In the genomic region with DNA sequence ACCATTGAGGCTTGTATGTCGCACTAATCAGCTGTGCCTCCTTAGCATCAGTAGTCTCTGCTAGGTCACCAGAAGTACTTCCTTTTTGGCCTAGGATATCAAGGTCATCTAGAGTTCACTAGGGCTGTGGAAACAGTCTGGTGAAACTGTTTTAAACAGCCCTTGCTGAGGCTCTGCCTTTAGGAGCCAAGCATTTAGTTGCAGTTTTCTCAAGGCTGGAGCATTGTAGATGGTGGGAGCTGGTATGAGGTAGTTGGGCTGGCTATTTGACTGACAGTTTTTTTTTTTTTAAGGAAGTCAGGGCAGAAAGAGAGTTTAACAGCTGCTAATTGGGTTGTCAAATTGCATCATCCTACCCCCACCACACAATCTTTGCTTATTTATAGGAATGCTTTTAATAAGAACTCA, we compare ENCODE assay signal across 10 mouse cellular contexts. TPM values are rescaled to one million over a fixed set of nuclear protein-coding genes. Genes with fewer than 3 reads are reported as not detected.
DNase-seq lines count a peak whose midpoint lies in the region; ATAC-seq and TF ChIP-seq lines count a peak whose summit lies in the region.
"Had no signal": no experiment of that assay in that cellular context is flagged by ENCODE, and none has a peak within 500 bp of the region (broad histone marks: within the 10 kb centered on the region; RNA-seq: fewer than 3 reads in every experiment).

No protein-coding gene starts in this region.

- no peaks in the 10 kb centered on the region for H3K36me3 ChIP-seq in kidney, postnatal 0 days (ENCODE audit: insufficient read depth, low read length)
- no peaks in the 10 kb centered on the region for H3K36me3 ChIP-seq in kidney, embryonic 16.5 days (ENCODE audit: insufficient read depth, low read length)
- H3K36me3 ChIP-seq in G1E (replicated peaks), result peaks cover 54% of the 10 kb centered on the region
- no peaks in the 10 kb centered on the region for H3K36me3 ChIP-seq in embryonic facial prominence, embryonic 10.5 days (replicated peaks)
- H3K36me3 ChIP-seq in megakaryocyte, embryonic 14.5 days (replicated peaks; ENCODE audit: low read length), result peaks cover 31% of the 10 kb centered on the region
- H3K36me3 ChIP-seq: hindbrain, embryonic 12.5 days had no signal

- H3K27me3 ChIP-seq in kidney, postnatal 0 days (ENCODE audit: insufficient read depth, low read length), result no peaks in the 10 kb centered on the region
- H3K27me3 ChIP-seq in kidney, embryonic 16.5 days (ENCODE audit: insufficient read depth, low read length), result no peaks in the 10 kb centered on the region
- H3K27me3 ChIP-seq in G1E (ENCODE audit: insufficient read depth, low read length), result no peaks in the 10 kb centered on the region
- no peaks in the 10 kb centered on the region for H3K27me3 ChIP-seq in embryonic facial prominence, embryonic 10.5 days (replicated peaks; ENCODE audit: low read depth, poor library complexity, severe bottlenecking)
- H3K27me3 ChIP-seq in megakaryocyte, embryonic 14.5 days (replicated peaks), result no peaks in the 10 kb centered on the region
- H3K27me3 ChIP-seq: hindbrain, embryonic 12.5 days had no signal

- ATAC-seq in kidney, postnatal 0 days (replicated peaks; ENCODE audit: low FRiP score, low read depth), result no peak
- ATAC-seq in kidney, embryonic 16.5 days (ENCODE audit: low FRiP score, low TSS enrichment), result no peak
- peak; percentile 45 for ATAC-seq in G1E (ENCODE audit: extremely low read depth, insufficient number of reproducible peaks, low FRiP score, poor library complexity, severe bottlenecking)

- peaks cover 17% of the 10 kb centered on the region; the same call in 1 of the 2 replicates for H3K4me1 ChIP-seq in kidney, postnatal 0 days (replicated peaks; ENCODE audit: insufficient read depth, low read length)
- H3K4me1 ChIP-seq in kidney, embryonic 16.5 days (ENCODE audit: insufficient read depth, low read length), result peaks cover 35% of the 10 kb centered on the region
- H3K4me1 ChIP-seq in G1E (ENCODE audit: insufficient read depth, low read depth, low read length), result peaks cover 49% of the 10 kb centered on the region
- peaks cover 32% of the 10 kb centered on the region for H3K4me1 ChIP-seq in embryonic facial prominence, embryonic 10.5 days
- H3K4me1 ChIP-seq in megakaryocyte, embryonic 14.5 days, result peaks cover 73% of the 10 kb centered on the region

- WGBS in kidney, postnatal 0 days, result 42% methylated on average over 1 of the region's 1 CpGs
- WGBS in kidney, embryonic 16.5 days, result 61% methylated on average over 1 of the region's 1 CpGs
- 48% methylated on average over 1 of the region's 1 CpGs for WGBS in embryonic facial prominence, embryonic 10.5 days

- no peak overlapping the region for H3K9ac ChIP-seq in kidney, postnatal 0 days (ENCODE audit: low read depth, low read length)
- H3K9ac ChIP-seq in kidney, embryonic 16.5 days (replicated peaks; ENCODE audit: low read length), result no peak overlapping the region
- H3K9ac ChIP-seq: hindbrain, embryonic 12.5 days had no signal

- no peak overlapping the region for H3K4me2 ChIP-seq in kidney, postnatal 0 days (ENCODE audit: low read length)
- no peak overlapping the region for H3K4me2 ChIP-seq in kidney, embryonic 16.5 days (replicated peaks; ENCODE audit: low read depth, low read length)
- H3K4me2 ChIP-seq: hindbrain, embryonic 12.5 days had no signal

- TF ChIP-seq CTCF in kidney, postnatal 0 days (IDR thresholded peaks at IDR 0.05; ENCODE audit: low read depth), result no peak
- no peak for TF ChIP-seq CTCF in G1E (IDR thresholded peaks at IDR 0.05; ENCODE audit: low read depth, low read length)

- peak; percentile 34 for DNase-seq in kidney, postnatal 0 days (ENCODE audit: low spot score)
- DNase-seq in G1E (ENCODE audit: low spot score), result peak; percentile 26
- DNase-seq in embryonic facial prominence, embryonic 10.5 days (ENCODE audit: low spot score), result no peak
- DNase-seq in layer of hippocampus, adult 8-10 months (ENCODE audit: low spot score in 2 of 2), result no peak
- DNase-seq in left cerebral cortex, adult 11 months (ENCODE audit: low spot score), result no peak
- no peak for DNase-seq in thymus, adult 18-20 months
- DNase-seq: thymus, postnatal 14 days had no signal

- no peak overlapping the region for H3K4me3 ChIP-seq in kidney, postnatal 0 days (replicated peaks; ENCODE audit: low read depth, low read length)
- no peak overlapping the region for H3K4me3 ChIP-seq in kidney, embryonic 16.5 days (ENCODE audit: low read length)
- H3K4me3 ChIP-seq in G1E (ENCODE audit: low read depth, low read length), result no peak overlapping the region
- no peak overlapping the region for H3K4me3 ChIP-seq in embryonic facial prominence, embryonic 10.5 days
- H3K4me3 ChIP-seq in megakaryocyte, embryonic 14.5 days (replicated peaks), result peak overlapping the region; percentile 50
- H3K4me3 ChIP-seq: hindbrain, embryonic 12.5 days had no signal

- H3K9me3 ChIP-seq in kidney, postnatal 0 days (replicated peaks; ENCODE audit: low read length), result no peaks in the 10 kb centered on the region
- no peaks in the 10 kb centered on the region for H3K9me3 ChIP-seq in kidney, embryonic 16.5 days (ENCODE audit: low read length)
- no peaks in the 10 kb centered on the region for H3K9me3 ChIP-seq in G1E (replicated peaks)
- H3K9me3 ChIP-seq in embryonic facial prominence, embryonic 10.5 days, result no peaks in the 10 kb centered on the region
- H3K9me3 ChIP-seq in megakaryocyte, embryonic 14.5 days, result no peaks in the 10 kb centered on the region
- H3K9me3 ChIP-seq: hindbrain, embryonic 12.5 days had no signal

- H3K27ac ChIP-seq in kidney, postnatal 0 days, result no peak overlapping the region
- no peak overlapping the region for H3K27ac ChIP-seq in kidney, embryonic 16.5 days (ENCODE audit: low read length)
- H3K27ac ChIP-seq in embryonic facial prominence, embryonic 10.5 days (replicated peaks), result 0 out of 2 replicates have a peak overlapping the region, but pooled peaks have one; percentile 2
- H3K27ac ChIP-seq: hindbrain, embryonic 12.5 days had no signal

RNA-seq across cellular contexts. Expression of gene Susd6, which starts 56.6 kb away (rescaled TPM):
- polyA plus RNA-seq in kidney, postnatal 0 days (2015; fragmentation: Nextera tagmentation; extraction: Ambion mirVana), result 16.1 and 16.5 TPM in 2 replicates
- polyA plus RNA-seq in kidney, embryonic 16.5 days (2015; fragmentation: Nextera tagmentation; extraction: Ambion mirVana), result 17.1 and 19.5 TPM in 2 replicates
- total RNA-seq in G1E (2014; fragmentation: Nextera tagmentation) (123 and 135 TPM in 2 replicates), G1E (2017) (66.4 and 66.6 TPM in 2 replicates)
- polyA plus RNA-seq in G1E (2012), result 24.0 and 29.6 TPM in 2 replicates
- polyA plus RNA-seq in embryonic facial prominence, embryonic 10.5 days (2016; fragmentation: Nextera tagmentation; extraction: Ambion mirVana), result 13.6 and 13.8 TPM in 2 replicates
- 5.9 and 6.0 TPM in 2 replicates for polyA plus RNA-seq in megakaryocyte, embryonic 14.5 days (2012; ENCODE audit: insufficient read depth, low replicate concordance)
- 10 to 100 TPM; 62.8 to 67.0 (median 65.0) TPM for total RNA-seq in layer of hippocampus, adult 8-10 months (2022)

Comparison
In these comparisons a context has a peak if more than half of its experiments do, and no peak if none do; other contexts are left out.
1. DNase-seq: peak in kidney, postnatal 0 days (single experiment) and G1E (single experiment); none in embryonic facial prominence, embryonic 10.5 days (single experiment), layer of hippocampus, adult 8-10 months (0 of 2), left cerebral cortex, adult 11 months (single experiment) and thymus, adult 18-20 months (0 of 2).